Mouse (Mus musculus) stomach, embryonic 14.5 days (tissue): ENCODE results near the gene Zdhhc4. TPM values are rescaled to one million over a fixed set of nuclear protein-coding genes. Genes with fewer than 3 reads are reported as not detected.
A peak's percentile ranks its signal among the peaks of the same experiment; 100 is the strongest.

Experiments used
- ATAC-seq: fragments of 200-750 bp; cut with Nextera tagmentation; 2 replicates; pipeline ENCODE4 v1.8.0; 2017; ENCODE audit warnings: low read depth, moderate TSS enrichment; ENCODE audit not compliant: insufficient number of reproducible peaks, insufficient read depth, low FRiP score
- H3K27ac ChIP-seq: fragments of 300-500 bp; sonication (generic); 2 replicates; pipeline ENCODE4 v1.5.1; 2014; ENCODE audit warnings: mild to moderate bottlenecking, low read length, moderate library complexity, mixed read lengths
- H3K27me3 ChIP-seq: fragments of 300-500 bp; sonication (generic); 2 replicates; pipeline ENCODE4 v1.6.1; 2014; ENCODE audit warnings: low read length, control low read depth, mixed read lengths; ENCODE audit not compliant: control insufficient read depth, insufficient read depth
- H3K36me3 ChIP-seq: fragments of 300-500 bp; sonication (generic); 2 replicates; pipeline ENCODE4 v1.6.1; 2014; ENCODE audit warnings: mild to moderate bottlenecking, control low read depth, low read length, moderate library complexity, mixed read lengths; ENCODE audit not compliant: control insufficient read depth, insufficient read depth
- H3K4me1 ChIP-seq: fragments of 300-500 bp; sonication (generic); 2 replicates; pipeline ENCODE4 v1.6.1; 2014; ENCODE audit warnings: low read length, control low read depth, mixed read lengths; ENCODE audit not compliant: control insufficient read depth, insufficient read depth
- H3K4me2 ChIP-seq: fragments of 300-500 bp; sonication (generic); replicated peaks from 2 replicates; pipeline ENCODE4 v1.6.1; 2014; ENCODE audit warnings: low read depth, low read length, control low read depth
- H3K4me3 ChIP-seq: fragments of 300-500 bp; sonication (generic); 2 replicates; pipeline ENCODE4 v1.5.1; 2014; ENCODE audit warnings: low read depth, low read length, control low read depth
- H3K9ac ChIP-seq: fragments of 300-500 bp; sonication (generic); replicated peaks from 2 replicates; pipeline ENCODE4 v1.6.1; 2014; ENCODE audit warnings: low read depth, mild to moderate bottlenecking, control low read depth, low read length, moderate library complexity, mixed read lengths
- H3K9me3 ChIP-seq: fragments of 300-500 bp; sonication (generic); 2 replicates; pipeline ENCODE4 v1.6.1; 2016; ENCODE audit warnings: low read depth, low read length, control low read depth; ENCODE audit not compliant: control insufficient read depth
- WGBS: fragments of 180-500 bp; shearing (Covaris S2); extraction: QIAGEN DNeasy Blood & Tissue Kit; methylation state at CpG from one replicate; pipeline ENCODE4 v1.1.7; 2014; 5-methylcytosine and 5-hydroxymethylcytosine counted together
- polyA plus RNA-seq: library from polyadenylated mRNA; unstranded; fragments of >200 nt; fragmentation: Nextera tagmentation; extraction: Ambion mirVana; gene quantifications from 2 replicates; pipeline ENCODE4 v1.2.1, GENCODE M21; 2014

Zdhhc4 gene
- polyA plus RNA-seq, 1 experiment from 2014 or later: 76.2 TPM

DNA sequence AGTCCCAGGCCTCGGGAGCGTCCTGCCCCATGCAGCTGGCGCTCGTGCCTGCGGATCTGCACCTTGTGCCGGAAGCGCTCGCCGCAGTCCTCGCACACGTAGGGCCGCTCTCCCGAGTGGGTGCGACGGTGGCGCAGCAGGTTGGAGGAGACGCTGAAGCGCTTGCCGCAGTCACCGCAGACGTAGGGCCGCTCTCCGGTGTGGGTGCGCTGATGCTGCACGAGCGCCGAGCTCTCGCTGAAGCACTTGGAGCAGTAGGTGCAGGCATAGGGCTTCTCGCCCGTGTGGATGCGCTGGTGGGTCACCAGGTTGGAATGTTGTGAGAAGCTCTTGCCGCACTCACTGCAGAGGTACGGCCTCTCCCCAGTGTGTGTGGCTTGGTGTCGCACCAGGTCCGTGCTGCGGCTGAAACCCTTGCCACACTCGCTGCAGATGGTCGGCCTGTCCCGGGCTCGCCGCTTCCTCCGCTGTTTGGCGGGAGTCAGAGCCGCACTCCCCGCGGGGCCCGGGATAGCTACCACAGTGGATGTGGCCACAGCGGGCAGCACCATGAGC, 41.2 kb downstream of the Zdhhc4 start:
- H3K27me3 ChIP-seq: peaks cover 26% of the 10 kb centered on the region
- 0 out of 2 replicates have a peak, but pooled peaks cover 6% of the 10 kb centered on the region for H3K4me1 ChIP-seq
- no peaks in the 10 kb centered on the region for H3K9me3 ChIP-seq
- H3K27ac ChIP-seq: no peak overlapping the region
- H3K36me3 ChIP-seq: no peaks in the 10 kb centered on the region
- ATAC-seq: no peak
- WGBS: 2% methylated on average over 48 of the region's 48 CpGs
- H3K9ac ChIP-seq: 0 out of 2 replicates have a peak overlapping the region, but pooled peaks have one; percentile 3
- peak overlapping the region; percentile 26 for H3K4me3 ChIP-seq
- peak overlapping the region; percentile 44 for H3K4me2 ChIP-seq

DNA sequence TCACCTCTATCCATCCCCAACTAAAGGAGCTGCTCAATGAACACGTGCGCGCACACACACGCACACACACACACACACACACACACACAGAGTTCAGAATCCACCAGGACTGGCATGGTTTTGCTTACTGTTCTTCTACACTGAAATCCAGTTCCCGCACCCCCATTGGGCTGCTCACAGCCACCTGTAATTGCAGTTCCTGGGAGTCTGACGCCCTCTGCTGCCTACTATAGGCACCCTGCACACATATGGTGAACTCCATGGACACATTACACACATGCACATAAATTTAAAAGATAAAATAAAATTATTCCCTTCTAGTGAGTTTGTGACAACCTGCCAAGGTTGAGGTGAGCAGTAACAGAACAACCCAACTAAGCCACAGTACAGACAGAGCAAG, 44.3 kb downstream of the Zdhhc4 start:
- H3K9ac ChIP-seq: no peak overlapping the region
- no peak for ATAC-seq
- no peaks in the 10 kb centered on the region for H3K36me3 ChIP-seq
- peaks cover 24% of the 10 kb centered on the region for H3K27me3 ChIP-seq
- H3K27ac ChIP-seq: no peak overlapping the region
- no peak overlapping the region for H3K4me3 ChIP-seq
- 47% methylated on average over 6 of the region's 6 CpGs for WGBS
- no peaks in the 10 kb centered on the region for H3K9me3 ChIP-seq
- H3K4me2 ChIP-seq: no peak overlapping the region
- 0 out of 2 replicates have a peak, but pooled peaks cover 6% of the 10 kb centered on the region for H3K4me1 ChIP-seq

DNA sequence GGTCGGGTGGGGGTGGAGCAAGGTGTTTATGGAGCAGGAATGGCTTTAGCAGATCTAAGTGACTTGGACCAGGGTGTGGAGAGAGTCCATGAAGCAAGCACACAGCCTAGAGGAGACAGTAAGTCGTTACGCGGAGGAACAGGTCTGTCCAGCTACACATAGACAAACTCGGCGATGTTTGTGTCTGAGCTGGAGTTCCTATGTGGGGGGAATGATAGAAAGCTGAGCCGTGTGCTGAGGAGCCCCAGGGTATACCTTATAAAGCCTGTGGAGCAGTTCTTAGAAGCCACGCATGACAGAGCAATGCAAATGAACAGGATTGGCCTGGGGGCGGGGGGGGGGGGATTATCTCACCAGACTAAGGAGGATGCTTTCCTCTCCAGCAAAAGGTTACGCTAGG, 49.8 kb downstream of the Zdhhc4 start:
- H3K27ac ChIP-seq: no peak overlapping the region
- 36% methylated on average over 10 of the region's 10 CpGs for WGBS
- ATAC-seq: no peak

DNA sequence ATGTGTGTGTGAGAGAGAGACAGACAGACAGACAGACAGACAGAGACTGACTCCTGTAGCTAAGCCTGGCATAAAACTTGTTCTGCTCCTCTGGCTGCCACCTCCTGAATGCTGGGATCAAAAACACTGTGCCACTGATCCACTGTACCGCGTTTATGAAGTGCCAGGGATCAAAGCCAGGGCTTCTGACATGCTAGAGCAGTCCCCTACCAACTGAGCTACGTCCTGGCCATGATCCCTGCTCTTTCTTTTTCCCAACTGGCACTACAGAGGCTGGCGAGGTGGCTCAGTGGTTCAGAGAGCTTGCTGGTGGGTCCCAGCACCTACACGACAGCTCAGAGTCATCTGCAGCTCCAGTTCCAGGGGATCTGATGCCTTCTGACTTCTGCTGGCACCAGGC, 53.3 kb downstream of the Zdhhc4 start:
- Histone ChIP-seq H3K4me1 (no peaks in the 10 kb centered on the region), H3K4me2 (no peak overlapping the region), H3K36me3 (no peaks in the 10 kb centered on the region), H3K4me3 (no peak overlapping the region), H3K9ac (no peak overlapping the region), H3K27me3 (no peaks in the 10 kb centered on the region), H3K9me3 (no peaks in the 10 kb centered on the region), H3K27ac (no peak overlapping the region)
- ATAC-seq: no peak
- 56% methylated on average over 5 of the region's 5 CpGs for WGBS

More for the DNA sequence above, 49.8 kb downstream of the Zdhhc4 start:
- H3K4me2 ChIP-seq: no peak overlapping the region
- H3K4me3 ChIP-seq: no peak overlapping the region
- no peaks in the 10 kb centered on the region for H3K9me3 ChIP-seq
- no peaks in the 10 kb centered on the region for H3K36me3 ChIP-seq
- no peaks in the 10 kb centered on the region for H3K27me3 ChIP-seq
- H3K9ac ChIP-seq: no peak overlapping the region
- no peaks in the 10 kb centered on the region for H3K4me1 ChIP-seq

DNA sequence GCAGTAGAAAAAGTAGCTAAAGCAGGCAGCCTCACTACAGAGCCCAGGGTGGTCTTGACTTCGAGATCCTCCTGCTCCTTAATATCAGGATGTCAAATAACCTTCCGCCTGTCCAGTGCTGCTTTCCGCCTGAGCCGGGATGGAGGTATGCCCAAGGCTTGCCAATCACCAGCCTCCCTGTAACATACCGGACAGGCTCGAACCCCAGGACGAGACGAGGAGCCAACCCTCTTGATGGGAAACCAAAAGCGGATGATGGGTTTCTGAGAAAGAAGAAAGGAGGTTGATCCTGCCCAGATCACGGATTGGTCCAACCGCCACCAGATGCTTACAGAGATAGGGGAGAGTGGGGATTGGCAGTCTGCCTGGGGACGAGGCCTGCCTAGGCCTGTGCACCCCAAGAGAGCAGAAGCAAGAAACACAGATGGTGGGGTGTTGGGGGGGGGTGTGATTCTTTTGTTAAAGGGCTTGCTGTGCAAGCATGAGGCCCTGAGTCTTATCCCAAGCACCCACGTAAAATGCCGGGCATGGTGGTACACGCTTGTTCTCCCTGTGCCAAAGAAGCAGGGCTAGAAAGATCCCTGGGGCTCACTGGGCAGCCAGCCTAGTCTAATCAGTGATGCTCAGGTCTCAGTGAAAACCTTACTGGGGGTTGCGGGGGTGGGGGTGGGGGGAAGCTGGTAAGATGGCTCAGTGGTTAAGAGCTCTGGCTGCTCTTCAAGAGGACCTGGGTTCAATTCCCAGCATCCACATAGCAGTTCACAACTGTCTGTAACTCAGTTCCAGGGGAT, 56.3 kb downstream of the Zdhhc4 start:
- H3K4me1 ChIP-seq: 0 out of 2 replicates have a peak, but pooled peaks cover 6% of the 10 kb centered on the region
- no peak for ATAC-seq
- H3K9ac ChIP-seq: no peak overlapping the region
- no peak overlapping the region for H3K27ac ChIP-seq
- H3K4me2 ChIP-seq: no peak overlapping the region
- no peaks in the 10 kb centered on the region for H3K36me3 ChIP-seq
- no peak overlapping the region for H3K4me3 ChIP-seq
- WGBS: 89% methylated on average over 16 of the region's 16 CpGs
- no peaks in the 10 kb centered on the region for H3K9me3 ChIP-seq
- H3K27me3 ChIP-seq: no peaks in the 10 kb centered on the region

DNA sequence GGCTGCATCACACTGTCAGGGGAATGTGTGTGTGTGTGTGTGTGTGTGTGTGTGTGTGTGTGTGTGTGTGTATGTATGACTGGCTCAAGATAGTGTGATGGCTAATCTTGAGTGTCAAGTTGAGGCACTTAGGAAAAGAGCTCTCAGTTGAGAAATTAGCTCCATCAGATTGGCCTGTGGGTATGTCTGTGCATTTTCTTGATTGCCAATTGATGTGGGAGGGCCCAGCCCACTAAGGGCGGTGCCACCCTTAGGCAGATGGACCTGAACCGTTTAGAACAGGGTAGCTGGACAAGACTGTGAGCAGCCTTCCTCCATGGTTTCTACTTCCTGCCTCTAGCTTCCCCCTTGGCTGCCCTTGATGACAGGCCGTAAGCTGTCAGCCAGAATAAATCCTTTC, 56.9 kb downstream of the Zdhhc4 start:
- no peak for ATAC-seq
- no peaks in the 10 kb centered on the region for H3K27me3 ChIP-seq

DNA sequence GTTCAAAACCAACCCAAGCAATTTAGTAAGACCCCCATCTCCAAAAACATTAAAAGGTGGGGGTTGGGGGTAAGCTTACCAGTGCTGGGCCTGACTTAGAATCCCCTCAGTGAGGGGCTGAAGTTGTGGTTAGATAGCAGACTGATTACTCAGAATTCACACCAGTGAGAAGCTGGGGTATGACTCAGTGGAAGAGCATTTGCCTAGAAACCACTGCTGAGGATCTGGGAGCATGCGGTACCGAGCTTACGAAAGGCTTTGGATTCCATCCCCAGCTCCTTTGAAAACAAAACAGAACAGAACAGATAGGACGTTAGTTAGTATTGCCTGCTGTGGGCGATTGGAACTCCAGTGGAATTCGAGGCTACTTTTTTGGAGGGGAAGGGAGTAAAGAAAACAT, 57.4 kb downstream of the Zdhhc4 start:
- no peak overlapping the region for H3K4me3 ChIP-seq
- 85% methylated on average over 6 of the region's 6 CpGs for WGBS
- ATAC-seq: no peak
- 0 out of 2 replicates have a peak, but pooled peaks cover 6% of the 10 kb centered on the region for H3K4me1 ChIP-seq
- no peak overlapping the region for H3K27ac ChIP-seq
- no peak overlapping the region for H3K4me2 ChIP-seq
- H3K36me3 ChIP-seq: no peaks in the 10 kb centered on the region
- no peaks in the 10 kb centered on the region for H3K9me3 ChIP-seq
- H3K27me3 ChIP-seq: no peaks in the 10 kb centered on the region
- H3K9ac ChIP-seq: no peak overlapping the region

More for the DNA sequence above, 56.9 kb downstream of the Zdhhc4 start:
- no peaks in the 10 kb centered on the region for H3K36me3 ChIP-seq
- H3K4me2 ChIP-seq: no peak overlapping the region
- 0 out of 2 replicates have a peak, but pooled peaks cover 6% of the 10 kb centered on the region for H3K4me1 ChIP-seq
- H3K9ac ChIP-seq: no peak overlapping the region
- H3K9me3 ChIP-seq: no peaks in the 10 kb centered on the region
- H3K27ac ChIP-seq: no peak overlapping the region
- WGBS: 81% methylated on average over 3 of the region's 3 CpGs
- H3K4me3 ChIP-seq: no peak overlapping the region

DNA sequence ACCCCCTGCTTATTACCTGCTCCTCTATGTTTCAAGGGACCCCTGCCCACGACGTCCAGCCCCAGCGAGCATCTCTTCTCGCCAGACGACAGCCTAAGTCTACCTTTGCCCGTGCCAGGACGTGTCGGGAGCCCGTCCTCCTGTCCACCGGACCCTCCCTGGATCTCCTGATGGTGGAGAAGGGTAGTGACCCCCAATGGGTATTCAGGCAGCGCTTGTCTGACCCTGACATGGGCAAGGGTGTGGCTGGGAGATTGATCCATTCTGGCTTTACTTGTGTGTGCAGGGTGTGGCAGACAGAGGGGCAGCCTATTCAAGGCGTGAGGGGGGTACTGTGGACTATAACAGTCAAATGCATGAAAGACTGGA, 58.9 kb downstream of the Zdhhc4 start:
- 3% methylated on average over 12 of the region's 12 CpGs for WGBS
- peak; percentile 53 for ATAC-seq
- Histone ChIP-seq H3K4me2 (peak overlapping the region; percentile 92), H3K9me3 (no peaks in the 10 kb centered on the region), H3K4me3 (peak overlapping the region; percentile 73), H3K4me1 (0 out of 2 replicates have a peak, but pooled peaks cover 6% of the 10 kb centered on the region), H3K27ac (0 out of 2 replicates have a peak overlapping the region, but pooled peaks have one; percentile 10), H3K36me3 (no peaks in the 10 kb centered on the region), H3K27me3 (no peaks in the 10 kb centered on the region), H3K9ac (peak overlapping the region; percentile 73)
